Mouse (Mus musculus) bone marrow, adult 2 months (tissue): ENCODE measurements around the gene Man2a1. TPM values are rescaled to one million over a fixed set of nuclear protein-coding genes. Genes with fewer than 3 reads are reported as not detected.

Experiments used
- H3K27ac ChIP-seq: fragments of 200-500 bp; 2 replicates; pipeline ENCODE4 v1.5.1; 2012; ENCODE audit warnings: low read depth, mild to moderate bottlenecking, control low read depth, inconsistent platforms, low read length; ENCODE audit not compliant: control insufficient read depth, poor library complexity, insufficient read depth
- H3K4me1 ChIP-seq: fragments of 200-500 bp; 2 replicates; pipeline ENCODE4 v1.6.1; 2011; ENCODE audit warnings: low read length; ENCODE audit not compliant: control insufficient read depth, insufficient read depth
- H3K4me3 ChIP-seq: fragments of 200-500 bp; replicated peaks from 2 replicates; pipeline ENCODE3; 2011; ENCODE audit warnings: mild to moderate bottlenecking, low read depth, low read length, control low read depth; ENCODE audit not compliant: control insufficient read depth
- CTCF ChIP-seq: fragments of 200-500 bp; IDR thresholded peaks from 2 replicates; pipeline ENCODE4 v1.5.1; 2011; ENCODE audit warnings: low read length, control low read depth; ENCODE audit not compliant: control insufficient read depth, insufficient read depth
- POLR2A ChIP-seq: fragments of 200-500 bp; IDR thresholded peaks from 2 replicates; pipeline ENCODE4 v1.6.1; 2011; ENCODE audit warnings: low read depth, mild to moderate bottlenecking, control low read depth, low read length, borderline replicate concordance; ENCODE audit not compliant: control insufficient read depth
- WGBS: fragments of 180-500 bp; shearing (Covaris S2); methylation state at CpG from one replicate; pipeline ENCODE4 v1.1.7; 2018; 5-methylcytosine and 5-hydroxymethylcytosine counted together
- polyA plus RNA-seq: library from polyadenylated mRNA; stranded (reverse); fragments of >200 nt; gene quantifications from 2 replicates; pipeline ENCODE4 v1.2.4, GENCODE M21; 2011; ENCODE audit warnings: low replicate concordance; ENCODE audit not compliant: missing spikeins, insufficient read depth, insufficient read length

Man2a1 gene
- polyA plus RNA-seq, 1 experiment: 22.5 TPM

DNA sequence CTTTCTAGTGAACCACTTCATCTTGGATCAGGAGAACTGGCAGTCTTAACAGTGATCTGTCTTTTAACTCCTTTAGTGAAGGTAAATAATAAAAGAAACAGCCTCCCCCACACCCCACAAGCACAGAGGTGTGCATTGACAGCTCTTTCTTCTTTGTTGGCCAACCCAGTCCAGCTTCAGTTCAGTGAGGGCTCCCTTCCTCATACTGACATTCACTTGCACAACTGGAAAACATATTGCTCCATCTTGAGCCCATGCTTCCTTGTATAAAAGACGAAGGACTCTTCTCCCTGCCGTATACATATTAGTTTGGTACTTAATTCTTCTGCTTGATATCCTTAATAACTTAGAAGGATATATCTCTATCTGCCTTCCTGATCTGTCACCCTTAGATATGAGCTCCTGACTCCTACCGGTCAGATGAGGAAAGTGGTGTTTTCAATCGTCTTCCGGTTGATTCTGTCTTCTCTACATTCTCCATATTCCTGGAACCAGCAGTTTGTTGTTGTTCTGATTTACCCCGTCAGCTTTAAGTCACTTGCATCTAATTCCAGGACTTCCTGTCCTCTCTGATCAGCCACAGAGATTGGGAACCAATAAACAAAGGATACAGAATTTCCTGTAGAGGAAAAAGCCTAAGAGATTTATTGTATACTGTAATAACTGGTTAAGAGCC, 8.5 kb downstream of the Man2a1 start:
- H3K4me3 ChIP-seq: no peak overlapping the region
- WGBS: 43% methylated on average over 6 of the region's 6 CpGs
- H3K4me1 ChIP-seq: peaks cover 3% of the 10 kb centered on the region; the same call in 1 of the 2 replicates
- TF ChIP-seq POLR2A: no peak
- no peak for TF ChIP-seq CTCF
- H3K27ac ChIP-seq: no peak overlapping the region

DNA sequence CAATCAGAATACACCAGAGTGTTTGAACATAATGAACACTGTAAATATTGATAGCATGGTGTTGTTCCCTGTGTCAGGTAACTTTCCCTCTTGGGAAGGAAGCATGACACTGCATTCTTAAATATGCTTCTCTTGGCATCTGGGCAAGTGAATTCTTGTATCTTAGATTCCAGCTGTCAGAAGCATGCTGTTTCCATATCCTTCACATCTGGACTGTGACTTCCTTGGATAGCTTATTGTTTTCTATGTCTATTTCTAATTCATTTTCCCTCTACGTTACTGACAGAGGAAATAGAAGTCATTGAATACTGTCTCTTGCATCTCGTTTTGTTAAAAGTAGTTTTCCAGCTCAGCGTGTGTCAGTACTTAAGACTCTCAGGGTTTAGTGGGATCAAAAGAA, 9.2 kb downstream of the Man2a1 start:
- WGBS: 80% methylated on average over 3 of the region's 3 CpGs
- H3K4me3 ChIP-seq: no peak overlapping the region
- peaks cover 3% of the 10 kb centered on the region; the same call in 1 of the 2 replicates for H3K4me1 ChIP-seq
- no peak overlapping the region for H3K27ac ChIP-seq
- TF ChIP-seq POLR2A (no peak), CTCF (no peak)

DNA sequence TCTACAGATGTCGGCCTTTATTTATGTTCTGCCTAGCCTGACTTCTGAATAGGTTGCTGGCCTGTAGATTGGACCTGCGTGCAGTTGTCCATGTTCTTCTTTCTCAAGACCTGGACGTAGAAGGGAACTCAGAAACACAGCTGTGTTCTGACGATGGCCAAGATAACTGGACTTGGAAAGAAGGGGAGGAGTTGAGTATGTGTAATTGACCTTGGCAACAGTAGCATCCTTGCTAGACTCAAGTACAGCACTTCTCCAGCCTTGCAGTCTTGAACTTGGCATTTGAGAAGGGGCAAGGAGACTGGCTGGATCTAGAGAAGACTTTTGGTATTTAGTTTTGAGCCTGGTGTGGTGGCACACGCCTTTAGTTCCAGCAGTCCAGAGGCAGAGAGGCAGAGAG, 10.9 kb downstream of the Man2a1 start:
- TF ChIP-seq CTCF (no peak), POLR2A (no peak)
- H3K27ac ChIP-seq: no peak overlapping the region
- H3K4me1 ChIP-seq: peaks cover 4% of the 10 kb centered on the region
- no peak overlapping the region for H3K4me3 ChIP-seq
- 89% methylated on average over 5 of the region's 5 CpGs for WGBS

DNA sequence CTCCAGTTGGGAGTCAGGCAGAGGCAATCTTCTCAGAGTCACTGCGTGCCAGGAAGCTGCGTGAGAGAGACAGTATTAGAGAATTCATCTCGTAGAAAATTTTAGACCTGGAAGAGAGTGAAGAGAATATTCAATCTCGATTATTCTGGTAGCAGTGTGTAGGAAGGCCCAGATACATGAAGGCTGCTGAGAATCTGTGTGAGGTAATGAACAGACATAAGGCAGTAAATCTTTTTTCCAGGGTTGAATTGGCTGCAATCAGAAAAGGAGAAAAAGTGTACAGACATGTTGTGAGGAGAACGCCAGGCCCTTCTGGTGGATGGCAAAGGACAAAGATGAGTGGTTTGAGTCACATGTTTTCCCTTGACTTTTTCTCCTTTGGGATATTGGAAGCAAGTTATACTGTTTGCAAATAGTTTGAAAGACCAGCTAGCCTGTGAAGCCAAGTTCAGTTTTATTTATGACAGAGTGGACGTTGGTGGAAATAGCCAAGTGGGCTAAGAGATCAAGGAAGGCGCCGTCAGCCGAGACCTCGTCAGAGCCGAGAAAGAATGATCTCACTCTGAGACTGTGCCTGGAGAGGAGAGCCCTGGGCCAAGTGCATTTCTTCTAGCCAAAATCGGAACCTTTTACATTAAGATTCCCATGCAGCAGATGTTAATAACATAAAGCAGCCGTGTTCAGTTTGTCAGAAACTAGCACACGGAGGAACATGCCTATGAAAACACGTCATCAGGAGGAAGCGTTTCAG, 11.8 kb downstream of the Man2a1 start:
- H3K4me3 ChIP-seq: no peak overlapping the region
- peaks cover 4% of the 10 kb centered on the region for H3K4me1 ChIP-seq
- WGBS: 92% methylated on average over 16 of the region's 16 CpGs
- no peak overlapping the region for H3K27ac ChIP-seq
- no peak for TF ChIP-seq CTCF
- TF ChIP-seq POLR2A: no peak

DNA sequence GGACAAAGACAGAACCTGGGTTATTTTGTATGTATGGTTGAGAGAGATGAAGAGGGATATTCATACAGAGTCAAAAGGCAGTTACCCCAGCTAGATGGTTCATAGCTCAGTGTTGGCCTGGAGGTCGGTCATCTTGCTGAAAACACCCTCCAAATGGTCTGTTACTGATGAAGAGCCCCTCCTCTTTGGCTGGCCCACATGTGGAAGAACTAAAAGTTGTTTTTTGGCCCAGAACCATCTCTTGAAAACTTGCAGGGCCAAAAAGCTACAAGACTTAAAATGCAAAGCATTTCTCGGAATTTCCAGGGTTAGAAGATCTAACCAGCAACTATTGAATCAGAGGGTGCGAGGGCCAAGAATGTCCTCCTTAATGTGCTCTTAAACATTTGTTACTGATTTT, 12.4 kb downstream of the Man2a1 start:
- no peak for TF ChIP-seq POLR2A
- TF ChIP-seq CTCF: no peak
- H3K4me1 ChIP-seq: peaks cover 4% of the 10 kb centered on the region
- H3K4me3 ChIP-seq: no peak overlapping the region
- no peak overlapping the region for H3K27ac ChIP-seq
- 81% methylated on average over 3 of the region's 3 CpGs for WGBS

DNA sequence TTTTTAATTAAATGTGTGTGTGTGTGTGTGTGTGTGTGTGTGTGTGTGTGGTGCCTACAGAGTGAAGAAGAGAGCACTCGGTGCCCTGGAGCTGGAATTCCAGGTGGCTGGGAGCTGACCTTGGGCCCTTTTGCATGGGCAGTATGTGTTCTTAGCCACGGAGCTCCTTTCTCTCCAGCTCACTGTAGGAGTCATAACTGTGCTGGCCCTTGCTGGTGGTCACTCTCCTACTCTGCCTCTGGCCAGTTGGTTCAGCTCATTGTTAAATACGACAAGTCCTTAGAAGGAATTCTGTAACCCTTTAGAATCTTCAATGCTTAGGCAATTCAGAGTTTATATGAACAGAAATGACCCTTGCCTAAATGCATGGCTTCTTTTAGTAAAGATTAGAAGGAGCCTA, 12.8 kb downstream of the Man2a1 start:
- TF ChIP-seq POLR2A: no peak
- no peak for TF ChIP-seq CTCF
- Histone ChIP-seq H3K4me3 (no peak overlapping the region), H3K4me1 (peaks cover 2% of the 10 kb centered on the region), H3K27ac (no peak overlapping the region)
- WGBS: 84% methylated on average over 3 of the region's 3 CpGs

DNA sequence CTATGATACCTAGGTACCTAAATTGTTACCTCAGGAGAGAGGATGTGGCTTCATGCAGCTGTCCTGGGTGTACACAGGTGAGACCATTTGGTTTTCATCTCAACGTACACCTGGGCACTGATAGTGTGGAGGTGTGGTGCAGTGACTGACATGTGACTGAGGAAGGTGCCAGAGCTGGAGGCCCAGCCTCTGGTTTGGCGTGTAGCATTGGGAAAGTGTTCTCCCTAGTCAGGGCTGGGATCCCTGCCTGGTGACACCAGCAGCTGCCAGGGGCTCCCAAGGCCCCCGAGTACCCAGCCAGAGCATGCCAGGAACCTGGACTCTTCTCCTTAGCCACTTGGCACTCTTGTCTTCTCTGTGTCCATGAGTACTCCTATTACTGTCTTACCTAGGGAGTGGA, 14.3 kb downstream of the Man2a1 start:
- peaks cover 2% of the 10 kb centered on the region for H3K4me1 ChIP-seq
- no peak overlapping the region for H3K4me3 ChIP-seq
- TF ChIP-seq POLR2A (no peak), CTCF (no peak)
- WGBS: 69% methylated on average over 3 of the region's 3 CpGs
- H3K27ac ChIP-seq: no peak overlapping the region

DNA sequence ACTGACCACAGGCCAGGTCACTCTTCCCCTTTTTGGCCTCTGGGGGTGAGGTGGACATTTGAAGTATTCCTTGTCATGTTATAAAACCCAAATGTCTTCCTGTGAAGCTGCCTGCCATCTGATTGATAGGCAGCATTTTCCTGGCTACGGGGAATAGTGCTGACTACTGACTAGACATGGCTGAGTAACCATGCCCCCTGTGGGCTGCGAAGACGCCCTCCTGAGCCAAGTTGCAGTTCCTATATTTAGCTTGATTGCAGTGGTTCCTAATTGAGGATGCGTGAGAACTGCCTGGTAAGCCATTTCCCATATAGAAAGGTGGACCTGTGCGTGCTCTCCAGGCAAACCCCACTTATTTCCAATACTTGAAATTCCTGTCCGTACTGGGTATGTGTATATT, 14.9 kb downstream of the Man2a1 start:
- TF ChIP-seq POLR2A (no peak), CTCF (no peak)
- Histone ChIP-seq H3K27ac (no peak overlapping the region), H3K4me1 (peaks cover 2% of the 10 kb centered on the region), H3K4me3 (no peak overlapping the region)
- WGBS: 49% methylated on average over 6 of the region's 6 CpGs

DNA sequence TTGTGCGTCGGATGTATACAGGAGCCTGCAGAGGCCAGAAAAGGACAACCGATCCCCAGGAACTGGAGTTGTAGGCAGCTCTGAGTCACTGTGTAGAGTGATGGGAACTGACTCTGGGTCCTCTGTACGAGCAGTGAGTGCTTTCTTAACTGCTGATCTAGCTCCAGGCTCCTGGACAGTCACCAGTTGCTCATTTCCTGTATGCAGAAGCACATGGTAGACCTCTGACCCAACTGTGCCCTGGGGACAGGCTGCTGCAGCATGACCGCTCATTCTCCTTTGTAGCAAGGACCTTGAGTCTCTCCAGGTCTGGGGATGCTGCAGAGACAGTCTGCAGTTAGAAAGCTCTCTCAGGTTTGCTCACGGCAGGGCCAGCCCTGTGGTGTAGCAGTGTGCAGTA, 15.7 kb downstream of the Man2a1 start:
- peaks cover 2% of the 10 kb centered on the region for H3K4me1 ChIP-seq
- TF ChIP-seq POLR2A (no peak), CTCF (no peak)

More for the DNA sequence above, 15.7 kb downstream of the Man2a1 start:
- H3K4me3 ChIP-seq: no peak overlapping the region
- WGBS: 78% methylated on average over 6 of the region's 6 CpGs
- no peak overlapping the region for H3K27ac ChIP-seq
